Mouse (Mus musculus) spleen, adult 2 months (tissue): ENCODE data around the gene H2-T23. TPM values are rescaled to one million over a fixed set of nuclear protein-coding genes. Genes with fewer than 3 reads are reported as not detected.
"Not testable (repeated sequence)": the region's sequence is repeated elsewhere in the genome, so short reads cannot be mapped to it uniquely, and the experiment has no call there.

Experiments
- DNase-seq, 2 experiments: peaks; one replicate each; pipeline versions ENCODE4 v3.0.0 to v3.0.0-alpha.2; 2012 to 2021; ENCODE audit warnings: low spot score in 2 of 2, low read depth in 1 of 2
- H3K27ac ChIP-seq: fragments of 200-500 bp; 2 replicates; pipeline ENCODE4 v1.5.1; 2012; ENCODE audit warnings: low read length, inconsistent platforms; ENCODE audit not compliant: insufficient read depth
- H3K27me3 ChIP-seq: fragments of 200-500 bp; 2 replicates; pipeline ENCODE4 v1.6.1; 2012; ENCODE audit warnings: mild to moderate bottlenecking, moderate library complexity, low read length, inconsistent platforms; ENCODE audit not compliant: control insufficient read depth, insufficient read depth
- H3K36me3 ChIP-seq: fragments of 200-500 bp; 2 replicates; pipeline ENCODE4 v1.6.1; 2012; ENCODE audit warnings: mild to moderate bottlenecking, low read length, inconsistent platforms; ENCODE audit not compliant: control insufficient read depth, insufficient read depth
- H3K4me1 ChIP-seq: fragments of 200-500 bp; 2 replicates; pipeline ENCODE4 v1.6.1; 2011; ENCODE audit warnings: inconsistent platforms; ENCODE audit not compliant: control insufficient read depth, insufficient read depth, insufficient read length
- H3K4me3 ChIP-seq: fragments of 200-500 bp; 2 replicates; pipeline ENCODE4 v1.5.1; 2011; ENCODE audit warnings: mild to moderate bottlenecking, inconsistent platforms; ENCODE audit not compliant: insufficient read depth, insufficient read length; ENCODE audit errors: extremely low read depth
- CTCF ChIP-seq: fragments of 200-500 bp; IDR thresholded peaks from 2 replicates; pipeline ENCODE4 v1.5.1; 2011; ENCODE audit warnings: mild to moderate bottlenecking, inconsistent platforms; ENCODE audit not compliant: insufficient read depth, insufficient read length, insufficient replicate concordance; ENCODE audit errors: extremely low read depth
- POLR2A ChIP-seq: fragments of 200-500 bp; IDR thresholded peaks from 2 replicates; pipeline ENCODE4 v1.6.1; 2011; ENCODE audit warnings: low read depth, low read length, inconsistent platforms
- WGBS: fragments of 180-500 bp; shearing (Covaris S2); methylation state at CpG from one replicate; pipeline ENCODE4 v1.1.7; 2018; 5-methylcytosine and 5-hydroxymethylcytosine counted together
- polyA plus RNA-seq: library from polyadenylated mRNA; depleted of rRNA; stranded (reverse); fragments of >200 nt; gene quantifications from 2 replicates; pipeline ENCODE4 v1.2.3, GENCODE M21; 2012

The H2-T23 gene
- polyA plus RNA-seq, 1 experiment, result 344 TPM

DNA sequence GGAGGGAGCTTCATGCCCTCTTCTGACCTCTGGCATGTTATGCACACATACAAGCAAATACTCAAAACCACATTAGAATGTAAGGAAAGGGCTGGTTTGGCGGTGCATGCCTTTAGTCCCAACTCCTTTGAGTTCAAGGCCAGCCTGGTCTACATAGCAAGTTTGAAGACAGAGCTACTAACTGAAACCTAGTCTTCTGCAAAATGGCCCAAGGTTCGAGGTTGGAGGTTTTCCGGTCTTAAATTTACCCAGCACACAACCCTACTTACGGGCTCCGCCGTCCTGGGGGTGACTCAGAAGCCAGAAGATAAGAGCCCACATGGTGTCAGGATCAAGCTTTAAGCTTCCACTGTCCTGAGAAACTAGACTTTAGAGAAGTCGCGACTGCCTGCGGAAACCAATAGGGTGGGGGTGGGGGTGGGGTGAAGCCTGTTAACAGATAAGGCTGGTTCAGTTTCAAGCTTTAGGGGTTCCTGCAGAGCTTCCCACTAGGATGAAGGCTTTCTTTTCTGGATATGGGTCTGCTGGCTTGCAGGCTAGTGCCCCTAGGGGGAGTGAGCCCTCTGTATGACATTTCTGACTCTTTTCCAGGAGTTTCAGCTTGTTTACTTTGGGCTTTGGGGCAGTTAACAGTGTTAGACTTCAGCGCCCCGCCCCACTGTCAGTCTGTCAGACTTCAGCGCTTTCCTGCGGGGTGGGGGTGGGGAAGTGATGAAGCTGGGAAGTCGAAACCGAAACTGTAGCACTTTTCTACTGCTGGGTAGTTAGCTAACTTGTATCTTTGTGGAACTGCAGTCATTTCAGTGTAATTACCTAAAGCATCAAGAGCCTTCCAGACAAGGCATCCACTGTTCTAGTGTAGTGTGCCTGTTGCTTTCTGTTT lies 12.2 kb downstream of the H2-T23 start, which contains the start of gene H2-T24:
Gene H2-T24, minus strand, starts transcription at position 370 of the 883 bp plus-strand sequence.
- WGBS, result 3% methylated on average over 15 of the region's 15 CpGs
- Histone ChIP-seq H3K27ac (peak within 1 kb of the TSS; percentile 95), H3K4me3 (peak within 1 kb of the TSS; percentile 73), H3K4me1 (peaks cover 37% of the 10 kb centered on the region), H3K36me3 (peaks cover 20% of the 10 kb centered on the region), H3K27me3 (no peaks in the 10 kb centered on the region)
- TF ChIP-seq POLR2A, result peak; percentile 4; the same call in 1 of the 2 replicates
- no peak for TF ChIP-seq CTCF
- DNase-seq, result peak; percentile 81 to 89

DNA sequence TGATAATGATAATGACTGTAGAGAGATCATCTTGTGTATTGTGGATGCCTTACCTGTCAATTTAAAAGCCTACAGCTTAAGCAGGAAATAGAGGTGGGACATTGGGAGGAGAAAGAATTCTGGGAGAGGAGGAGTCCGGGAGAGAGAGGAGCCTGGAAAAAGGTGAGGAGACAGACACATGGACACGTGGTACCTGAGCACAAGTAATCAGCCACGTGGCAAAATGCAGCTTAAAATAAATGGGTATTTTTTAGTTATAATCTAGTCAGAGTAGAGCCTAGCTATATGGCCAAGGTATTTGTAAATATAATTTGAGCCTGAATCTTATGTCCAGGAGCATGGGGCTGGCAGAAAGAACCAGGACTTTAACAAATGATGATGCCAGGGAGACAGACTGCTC lies 13.1 kb downstream of the H2-T23 start:
- peak overlapping the region; percentile 73 for H3K4me3 ChIP-seq
- no peak for DNase-seq
- H3K36me3 ChIP-seq, result peaks cover 28% of the 10 kb centered on the region
- H3K27me3 ChIP-seq, result no peaks in the 10 kb centered on the region
- peak overlapping the region; percentile 95 for H3K27ac ChIP-seq
- peaks cover 36% of the 10 kb centered on the region for H3K4me1 ChIP-seq
- no peak for TF ChIP-seq CTCF
- WGBS, result 39% methylated on average over 3 of the region's 3 CpGs

DNA sequence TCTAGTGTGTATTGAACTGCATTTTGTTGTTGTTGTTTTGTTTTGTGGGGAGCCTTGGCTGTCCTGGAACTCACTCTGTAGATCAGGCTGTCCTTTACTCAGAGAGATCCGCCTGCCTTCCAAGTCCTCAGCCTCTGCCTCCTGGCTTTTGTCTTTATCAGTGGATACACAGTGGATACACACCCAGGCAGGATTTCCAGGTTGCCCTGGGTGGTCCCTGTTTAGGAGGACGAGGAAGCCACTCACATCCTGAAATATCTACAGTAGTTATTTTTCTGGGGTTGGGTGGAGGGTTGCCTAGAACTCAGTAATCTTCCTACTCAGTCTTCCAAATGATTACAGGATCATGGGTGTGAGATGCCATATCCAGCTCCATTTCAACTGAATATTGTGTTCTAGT lies 13.7 kb downstream of the H2-T23 start:
- Histone ChIP-seq H3K27me3 (no peaks in the 10 kb centered on the region), H3K4me3 (peak overlapping the region; percentile 47; the same call in 1 of the 2 replicates), H3K36me3 (peaks cover 33% of the 10 kb centered on the region), H3K27ac (peak overlapping the region; percentile 43; the same call in 1 of the 2 replicates), H3K4me1 (peaks cover 30% of the 10 kb centered on the region)
- WGBS, result 45% methylated on average over 2 of the region's 2 CpGs
- no peak for TF ChIP-seq CTCF
- TF ChIP-seq POLR2A, result no peak
- no peak for DNase-seq

DNA sequence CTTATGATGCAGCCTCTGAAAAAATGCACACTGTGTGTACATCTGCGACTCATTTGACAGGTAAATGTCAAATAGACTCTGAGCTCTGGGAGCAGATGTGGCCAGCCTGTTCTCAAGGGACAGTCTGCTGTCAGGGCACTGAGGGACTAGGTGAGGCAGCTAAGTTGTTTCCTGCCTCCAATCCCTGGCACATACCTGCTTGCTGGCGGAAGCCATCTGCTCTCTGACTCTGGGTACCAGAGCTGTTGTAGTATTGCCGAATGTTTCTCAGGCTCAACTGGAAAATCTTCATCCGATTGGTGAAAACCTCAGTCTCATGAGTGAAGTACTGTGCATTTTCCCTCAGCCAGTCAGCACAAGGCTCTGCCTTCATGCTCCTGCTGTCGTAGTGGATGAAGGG lies 15.6 kb downstream of the H2-T23 start:
- H3K27ac ChIP-seq, result no peak overlapping the region
- peaks cover 18% of the 10 kb centered on the region for H3K4me1 ChIP-seq
- no peak for DNase-seq
- peaks cover 33% of the 10 kb centered on the region for H3K36me3 ChIP-seq
- WGBS, result 93% methylated on average over 5 of the region's 5 CpGs
- no peaks in the 10 kb centered on the region for H3K27me3 ChIP-seq
- H3K4me3 ChIP-seq, result no peak overlapping the region
- TF ChIP-seq CTCF, result no peak
- no peak for TF ChIP-seq POLR2A

DNA sequence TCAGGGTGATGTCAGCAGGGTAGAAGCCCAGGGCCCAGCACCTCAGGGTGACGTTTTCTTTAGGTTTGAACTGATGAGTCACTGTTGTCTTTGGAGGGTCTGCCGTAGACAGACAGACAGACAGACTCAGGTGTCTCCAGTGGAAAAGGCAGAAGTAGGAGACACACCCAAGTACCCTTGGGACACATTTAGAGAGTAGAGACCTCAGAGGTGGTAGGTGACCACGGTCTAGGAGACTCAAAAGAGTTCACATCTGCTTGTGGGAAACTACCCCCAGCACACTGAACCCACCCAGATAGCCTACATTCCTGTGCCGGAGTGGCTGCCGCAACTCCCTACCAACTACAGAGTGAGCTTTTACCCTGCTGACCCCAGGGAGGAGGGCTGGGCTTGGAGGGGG lies 17.7 kb downstream of the H2-T23 start:
- 91% methylated on average over 5 of the region's 5 CpGs for WGBS
- DNase-seq, result no peak
- Histone ChIP-seq H3K4me3 (no peak overlapping the region), H3K36me3 (peaks cover 33% of the 10 kb centered on the region), H3K27me3 (no peaks in the 10 kb centered on the region), H3K4me1 (peaks cover 9% of the 10 kb centered on the region; the same call in 1 of the 2 replicates), H3K27ac (no peak overlapping the region)
- no peak for TF ChIP-seq POLR2A
- TF ChIP-seq CTCF, result no peak

DNA sequence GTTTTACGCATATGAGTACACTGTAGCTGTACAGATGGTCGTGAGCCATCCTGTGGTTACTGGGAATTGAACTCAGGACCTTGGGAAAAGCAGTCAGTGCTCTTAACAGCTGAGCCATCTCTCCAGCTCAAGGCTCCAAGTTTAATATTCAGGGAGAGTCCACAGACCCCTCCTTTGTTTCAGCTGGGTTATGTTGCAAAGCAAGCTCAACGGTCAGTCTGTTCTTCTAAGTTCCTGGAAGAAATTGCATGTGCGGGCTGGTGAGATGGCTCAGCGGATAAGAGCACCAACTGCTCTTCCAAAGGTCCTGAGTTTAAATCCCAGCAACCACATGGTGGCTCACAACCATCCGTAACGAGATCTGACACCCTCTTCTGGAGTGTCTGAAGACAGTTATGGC lies 28.2 kb downstream of the H2-T23 start:
- H3K36me3 ChIP-seq, DNase-seq, H3K27ac ChIP-seq, H3K27me3 ChIP-seq, H3K4me3 ChIP-seq: not testable (repeated sequence)
- WGBS, result 88% methylated on average over 7 of the region's 7 CpGs
- H3K4me1 ChIP-seq, result peaks cover 18% of the 10 kb centered on the region; the same call in 1 of the 2 replicates

DNA sequence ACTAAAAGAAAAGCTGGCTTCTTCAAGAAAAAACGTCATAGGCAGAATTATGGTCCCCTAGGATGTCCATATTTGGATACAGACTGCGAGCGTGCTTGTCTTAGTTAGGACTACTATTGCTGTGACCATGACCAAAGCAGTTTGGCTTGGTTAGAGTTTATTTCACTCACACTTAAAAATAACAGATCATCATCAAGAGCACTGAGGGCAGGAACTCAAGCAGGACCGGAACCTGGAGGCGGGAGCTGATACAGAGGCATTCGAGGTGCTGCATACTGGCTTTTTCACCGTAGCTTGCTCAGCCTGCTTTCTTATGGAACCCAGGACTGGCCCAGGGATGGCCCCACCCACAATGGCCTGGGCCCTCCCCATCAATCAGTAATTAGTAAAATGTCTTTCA lies 29.3 kb downstream of the H2-T23 start:
- H3K4me3 ChIP-seq, result no peak overlapping the region
- peaks cover 18% of the 10 kb centered on the region; the same call in 1 of the 2 replicates for H3K4me1 ChIP-seq
- WGBS, result 81% methylated on average over 7 of the region's 7 CpGs
- peaks cover 7% of the 10 kb centered on the region for H3K36me3 ChIP-seq
- H3K27me3 ChIP-seq, result no peaks in the 10 kb centered on the region
- DNase-seq, result no peak
- H3K27ac ChIP-seq, result peak overlapping the region; percentile 1; the same call in 1 of the 2 replicates
- TF ChIP-seq POLR2A (no peak), CTCF (no peak)
